Mouse (Mus musculus) frontal cortex, postnatal 10 days (tissue): ENCODE data around the gene Hoxd10.

Experiments used
- DNase-seq, 2 experiments: peaks; one replicate each; pipeline ENCODE4 v3.0.0; 2022; ENCODE audit warnings: low spot score in 2 of 2, mixed read lengths in 1 of 2

Hoxd10 gene

GRCm38 (mm10) chr2:74666411-74666810 is 25.3 kb upstream of the Hoxd10 start:
- no peak for DNase-seq

GRCm38 (mm10) chr2:74667191-74667841 is 24.4 kb upstream of the Hoxd10 start:
- DNase-seq: no peak

DNA sequence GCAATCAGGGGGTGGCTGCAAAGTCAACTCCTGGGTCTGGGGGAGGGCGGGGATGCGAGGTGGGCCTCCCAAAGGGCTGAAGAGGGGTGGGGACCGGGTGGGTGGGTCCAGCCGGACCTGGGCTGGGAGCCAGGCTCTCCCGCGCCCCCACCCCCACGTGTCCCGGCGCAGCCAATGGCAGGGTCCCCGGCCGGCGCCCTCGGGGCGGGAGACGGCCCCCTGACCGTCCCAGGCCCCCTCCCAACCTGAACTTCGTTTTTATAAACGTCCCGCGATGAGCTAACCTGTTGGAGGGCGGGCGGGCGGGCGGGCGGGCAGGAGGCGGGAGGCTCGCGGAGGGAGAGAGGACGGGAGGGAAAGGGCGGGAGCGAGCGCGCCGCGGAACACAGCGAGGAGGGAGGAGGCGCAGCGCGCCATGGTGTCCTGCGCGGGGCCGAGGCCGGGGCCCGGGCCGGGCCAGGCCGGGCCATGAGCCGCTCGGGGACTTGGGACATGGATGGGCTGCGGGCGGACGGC is 23.8 kb upstream of the Hoxd10 start, which contains the start of gene Hoxd13:
Gene Hoxd13 (plus strand): TSS at position 469 of the 516 bp plus-strand sequence.
- DNase-seq: no peak

DNA sequence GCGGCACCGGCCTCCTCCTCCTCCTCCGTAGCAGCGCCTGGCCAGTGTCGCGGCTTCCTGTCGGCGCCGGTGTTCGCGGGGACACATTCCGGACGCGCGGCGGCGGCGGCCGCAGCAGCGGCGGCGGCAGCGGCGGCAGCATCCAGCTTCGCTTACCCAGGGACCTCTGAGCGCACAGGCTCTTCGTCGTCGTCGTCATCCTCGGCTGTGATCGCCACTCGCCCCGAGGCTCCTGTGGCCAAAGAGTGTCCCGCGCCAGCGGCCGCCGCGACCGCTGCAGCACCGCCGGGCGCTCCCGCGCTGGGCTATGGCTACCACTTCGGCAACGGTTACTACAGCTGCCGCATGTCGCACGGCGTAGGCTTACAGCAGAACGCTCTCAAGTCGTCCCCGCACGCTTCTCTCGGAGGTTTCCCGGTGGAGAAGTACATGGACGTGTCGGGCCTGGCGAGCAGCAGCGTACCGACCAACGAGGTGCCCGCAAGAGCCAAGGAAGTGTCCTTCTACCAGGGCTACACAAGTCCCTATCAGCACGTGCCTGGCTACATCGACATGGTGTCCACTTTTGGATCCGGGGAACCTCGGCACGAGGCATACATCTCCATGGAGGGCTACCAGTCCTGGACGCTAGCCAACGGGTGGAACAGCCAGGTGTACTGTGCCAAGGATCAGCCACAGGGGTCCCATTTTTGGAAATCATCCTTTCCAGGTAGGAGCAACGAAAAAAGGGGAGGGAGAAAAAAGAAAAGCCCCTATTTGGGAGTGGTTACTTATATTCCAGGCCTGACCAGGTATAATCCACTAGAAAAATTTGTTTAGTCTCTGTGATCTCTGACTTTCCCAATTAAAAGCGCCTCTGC is 23.1 kb upstream of the Hoxd10 start:
- DNase-seq: no peak

GRCm38 (mm10) chr2:74669230-74669578 is 22.5 kb upstream of the Hoxd10 start:
- no peak for DNase-seq

DNA sequence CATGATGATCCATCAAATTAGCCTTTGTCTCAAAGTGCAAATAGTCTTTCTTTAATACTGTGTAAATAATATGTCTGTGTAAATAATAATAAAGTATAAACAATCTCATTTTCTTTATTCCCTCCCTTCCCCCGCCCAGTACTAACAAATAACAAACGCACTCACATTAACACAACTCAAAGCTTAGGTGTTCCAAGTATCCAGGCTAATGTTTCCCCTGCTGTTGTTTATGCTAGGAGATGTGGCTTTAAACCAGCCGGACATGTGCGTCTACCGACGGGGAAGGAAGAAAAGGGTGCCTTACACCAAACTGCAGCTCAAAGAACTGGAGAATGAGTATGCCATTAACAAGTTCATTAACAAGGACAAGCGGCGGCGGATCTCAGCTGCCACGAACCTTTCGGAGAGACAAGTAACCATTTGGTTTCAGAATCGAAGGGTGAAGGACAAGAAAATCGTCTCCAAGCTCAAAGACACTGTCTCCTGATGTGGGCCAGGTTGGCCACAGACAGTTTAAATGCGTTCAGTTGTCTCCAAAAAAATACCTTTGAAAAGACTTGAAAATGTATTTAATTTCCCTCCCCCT is 22.0 kb upstream of the Hoxd10 start:
- DNase-seq: no peak

GRCm38 (mm10) chr2:74670632-74671188 is 21.0 kb upstream of the Hoxd10 start:
- DNase-seq: no peak

DNA sequence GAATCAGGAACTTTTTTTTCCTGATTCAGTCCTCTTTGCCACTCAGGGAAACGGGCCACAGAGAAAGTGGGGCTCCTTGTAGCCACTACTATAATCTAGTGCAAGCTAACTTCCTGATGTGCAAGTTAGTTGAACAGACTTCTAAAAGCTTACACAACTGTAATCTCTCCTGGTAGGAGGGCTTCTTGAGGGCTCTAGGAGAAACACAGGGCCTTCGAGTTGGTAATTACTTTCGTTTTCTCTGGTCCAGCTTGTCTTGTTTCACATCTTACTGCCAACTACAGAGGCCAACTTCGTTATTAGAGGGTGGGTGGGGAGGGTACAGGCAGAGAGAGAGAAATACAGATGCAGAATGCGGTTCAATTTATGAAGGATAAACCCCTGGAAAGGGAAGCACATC is 19.9 kb upstream of the Hoxd10 start:
- no peak for DNase-seq

GRCm38 (mm10) chr2:74672481-74673362 is 19.0 kb upstream of the Hoxd10 start:
- no peak for DNase-seq

DNA sequence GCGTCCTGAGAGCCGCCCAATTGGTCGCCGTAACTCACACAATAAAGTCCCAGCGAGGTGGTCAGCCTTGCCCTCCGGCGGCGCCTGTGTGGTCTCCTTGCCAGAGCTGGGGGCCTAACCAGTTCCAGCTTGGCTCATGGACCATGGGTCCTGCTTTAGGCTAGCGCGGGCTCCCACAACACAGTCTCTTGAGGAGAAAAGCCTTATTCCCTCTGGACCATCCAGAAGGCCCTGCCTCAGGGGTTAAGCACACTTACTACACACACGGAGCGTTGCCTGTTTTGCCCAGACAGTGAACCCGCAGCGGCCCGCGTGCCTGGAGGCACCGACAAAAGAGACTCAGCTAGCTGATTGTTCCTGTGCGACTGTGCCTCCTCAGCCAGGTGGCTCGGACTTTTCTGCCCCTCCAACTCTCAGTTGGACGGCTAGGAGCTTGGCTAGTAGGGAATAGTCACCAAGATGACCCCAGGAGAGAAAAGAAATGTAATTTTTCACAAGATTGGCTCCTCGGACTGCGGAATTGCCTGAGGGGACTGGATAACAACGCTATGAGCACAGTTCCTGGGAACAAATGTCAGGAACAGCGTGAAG is 17.8 kb upstream of the Hoxd10 start:
- DNase-seq: no peak

GRCm38 (mm10) chr2:74674881-74675665 is 16.7 kb upstream of the Hoxd10 start, which contains the start of gene Hoxd12:
Gene Hoxd12, plus strand, starts transcription at chr2:74675013.
- DNase-seq: no peak

- DNase-seq: no peak
Measured at GRCm38 (mm10) chr2:74675666-74676282, 15.9 kb upstream of the Hoxd10 start.

- DNase-seq: no peak
Measured at GRCm38 (mm10) chr2:74676376-74677052, 15.2 kb upstream of the Hoxd10 start.

DNA sequence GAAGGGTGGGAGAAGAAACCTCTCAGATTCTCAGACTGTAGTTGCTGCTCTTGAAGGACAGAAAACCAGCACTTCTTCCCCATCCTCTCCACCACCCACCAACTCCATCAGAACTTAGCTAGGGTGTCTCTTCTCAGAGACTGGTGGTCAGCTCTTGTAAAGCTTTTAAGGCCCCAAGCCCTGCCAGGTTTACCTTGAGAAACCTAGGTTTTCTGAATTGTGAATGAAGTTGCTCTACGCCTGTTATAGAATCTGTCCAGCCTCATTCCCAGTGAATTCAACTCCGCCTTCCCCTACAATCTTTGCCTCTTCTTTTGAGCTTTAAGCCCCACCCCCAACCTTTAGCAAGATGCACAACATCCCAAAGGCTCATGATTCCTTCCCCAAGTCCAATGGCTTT is 14.6 kb upstream of the Hoxd10 start:
- no peak for DNase-seq

- DNase-seq: no peak
Measured at GRCm38 (mm10) chr2:74678891-74679595, 12.7 kb upstream of the Hoxd10 start, which contains the start of gene Hoxd11. Gene Hoxd11, plus strand, starts transcription at chr2:74679557.

DNA sequence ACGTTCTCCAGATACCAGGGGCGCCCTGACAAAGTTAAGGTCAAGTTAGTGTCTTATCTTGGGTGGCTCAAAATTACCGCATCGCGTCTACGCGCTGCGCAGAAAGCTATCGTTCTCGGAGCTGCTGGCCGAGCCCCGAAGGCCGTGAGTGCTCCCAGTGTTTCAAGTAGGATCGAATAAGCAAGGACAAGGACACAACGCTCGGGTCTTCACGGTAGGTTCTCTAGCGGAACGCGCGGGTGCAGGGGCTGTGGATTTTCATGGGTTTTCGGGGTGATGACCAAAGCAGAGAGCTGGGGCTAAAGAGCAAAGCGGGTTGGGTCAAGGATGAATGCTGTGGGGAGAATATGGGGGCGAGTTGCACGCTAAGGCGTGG is 12.1 kb upstream of the Hoxd10 start:
- no peak for DNase-seq

DNA sequence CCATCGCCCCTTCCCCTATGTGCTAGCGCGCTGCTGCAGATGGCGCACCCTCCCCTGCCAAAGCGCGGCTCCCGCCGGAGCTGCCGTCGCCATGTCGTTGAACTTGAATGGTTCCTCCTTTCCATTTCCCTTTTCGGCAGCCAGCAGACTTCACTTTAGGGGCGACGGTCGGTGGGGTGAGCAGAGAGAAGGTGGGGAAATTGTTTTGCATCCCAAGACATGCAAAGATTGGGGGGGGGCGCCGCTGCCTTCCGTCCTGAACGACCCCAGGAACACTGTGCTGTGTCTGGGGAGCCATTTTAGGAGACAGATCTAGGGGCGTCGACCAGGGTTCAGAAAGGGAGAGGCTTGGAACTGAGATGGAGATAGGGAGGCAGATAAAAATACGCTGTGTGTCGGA is 11.7 kb upstream of the Hoxd10 start:
- DNase-seq: no peak
